ENCODE assay signal across 12 mouse cellular contexts in genomic region chrX:135560933-135561332, GRCm38 (mm10). TPM values are rescaled to one million over a fixed set of nuclear protein-coding genes. Genes with fewer than 3 reads are reported as not detected.
DNase-seq lines count a peak whose midpoint lies in the region; ATAC-seq and TF ChIP-seq lines count a peak whose summit lies in the region.
"Not testable (repeated sequence)": the region's sequence is repeated elsewhere in the genome, so short reads cannot be mapped to it uniquely, and the experiment has no call there.
"Had no signal": no experiment of that assay in that cellular context is flagged by ENCODE, and none has a peak within 500 bp of the region (broad histone marks: within the 10 kb centered on the region; RNA-seq: fewer than 3 reads in every experiment).

No protein-coding gene starts in this region.

- not testable (repeated sequence) for H3K9ac ChIP-seq in liver, embryonic 14.5 days (replicated peaks)

- H3K27me3 ChIP-seq in liver, embryonic 14.5 days (ENCODE audit: control insufficient read depth, insufficient read depth, low read length): not testable (repeated sequence)

- H3K27ac ChIP-seq in liver, embryonic 14.5 days: not testable (repeated sequence)

- ATAC-seq in liver, embryonic 14.5 days (ENCODE audit: insufficient read depth): not testable (repeated sequence)

- not testable (repeated sequence) for H3K4me1 ChIP-seq in liver, embryonic 14.5 days (replicated peaks; ENCODE audit: control insufficient read depth in 2 of 2, insufficient read depth in 2 of 2, low read length in 1 of 2)

- H3K4me3 ChIP-seq in liver, embryonic 14.5 days (ENCODE audit: insufficient read depth in 1 of 2, low read depth in 2 of 2, low read length in 2 of 2): not testable (repeated sequence)

- 4% methylated on average over 4 of the region's 4 CpGs for WGBS in liver, embryonic 14.5 days (ENCODE audit: insufficient replicate concordance)

- not testable (repeated sequence) for H3K4me2 ChIP-seq in liver, embryonic 14.5 days (ENCODE audit: low read depth)

- not testable (repeated sequence) for H3K36me3 ChIP-seq in liver, embryonic 14.5 days (replicated peaks; ENCODE audit: control insufficient read depth, insufficient read depth, low read depth)

- not testable (repeated sequence) for H3K9me3 ChIP-seq in liver, embryonic 14.5 days (ENCODE audit: control insufficient read depth, low read length)

- peak; percentile 1 for DNase-seq in A20 (ENCODE audit: low read depth, low spot score)
- DNase-seq in adrenal gland, adult 2 months: peak; percentile 11
- peak; percentile 32 to 42 for DNase-seq in cerebellum, postnatal 36 days
- peak; percentile 7 for DNase-seq in heart, adult 8-10 months (ENCODE audit: low spot score)
- peak; percentile 32 for DNase-seq in kidney, postnatal 14 days
- DNase-seq in liver, embryonic 14.5 days (ENCODE audit: low read depth in 3 of 3, low spot score in 3 of 3): not testable (repeated sequence)
- DNase-seq in ovary, postnatal 14 days (ENCODE audit: low spot score): peak; percentile 18
- DNase-seq in testis, postnatal 10 days (ENCODE audit: low spot score): peak; percentile 65

- not testable (repeated sequence) for TF ChIP-seq EP300 in liver, embryonic 14.5 days (IDR thresholded peaks at IDR 0.05; ENCODE audit: low read depth)

- TF ChIP-seq CTCF in liver, embryonic 14.5 days (IDR thresholded peaks at IDR 0.05; ENCODE audit: low read depth): peak; percentile 48; the same call in 1 of the 2 replicates

RNA-seq across cellular contexts. Expression of gene Nxf7, which starts 37.6 kb away (rescaled TPM):
- not detected for total RNA-seq in adrenal gland, adult 2 months (2021)
- not detected in 2 replicates for polyA plus RNA-seq in adrenal gland, adult 2 months (2012; rRNA removed)
- total RNA-seq in heart, adult 8-10 months (2022): under 1 TPM in 1 of 4 experiments, not detected in 3; 0.31 TPM
- polyA plus RNA-seq in liver, embryonic 14.5 days (2012; rRNA removed): 0.12 and 0.18 TPM in 2 replicates
- polyA plus RNA-seq in liver, embryonic 14.5 days (2014; fragmentation: Nextera tagmentation; extraction: Ambion mirVana): not detected in 2 replicates
- total RNA-seq: heart, adult 18-20 months had no signal
- polyA plus RNA-seq: activated CD4-positive, CD25-positive, alpha-beta regulatory T cell, adult 4 months; hindbrain, embryonic 16.5 days; lung, embryonic 15.5 days had no signal
